Mouse (Mus musculus): Measurements from ENCODE around the gene Aacs. TPM values are rescaled to one million over a fixed set of nuclear protein-coding genes. Genes with fewer than 3 reads are reported as not detected.

Gene Aacs
- total RNA-seq, 1 experiment from 2014 or later = 9.0 TPM

GRCm38 (mm10) chr5:125520930-125521590, 45.4 kb downstream of the Aacs start:
- ATAC-seq (replicated peaks; ENCODE audit: insufficient number of reproducible peaks, low FRiP score, low TSS enrichment, poor library complexity, severe bottlenecking) = peak; percentile 44

GRCm38 (mm10) chr5:125523361-125523760, 47.7 kb downstream of the Aacs start:
- no peak for ATAC-seq (replicated peaks; ENCODE audit: insufficient number of reproducible peaks, low FRiP score, low TSS enrichment, poor library complexity, severe bottlenecking)

GRCm38 (mm10) chr5:125525516-125525915, 49.9 kb downstream of the Aacs start:
- ATAC-seq (replicated peaks; ENCODE audit: insufficient number of reproducible peaks, low FRiP score, low TSS enrichment, poor library complexity, severe bottlenecking) = no peak

GRCm38 (mm10) chr5:125526464-125526863, 50.9 kb downstream of the Aacs start:
- ATAC-seq (replicated peaks; ENCODE audit: insufficient number of reproducible peaks, low FRiP score, low TSS enrichment, poor library complexity, severe bottlenecking) = no peak

- no peak for ATAC-seq (replicated peaks; ENCODE audit: insufficient number of reproducible peaks, low FRiP score, low TSS enrichment, poor library complexity, severe bottlenecking)
Measured at GRCm38 (mm10) chr5:125529109-125529508, 53.5 kb downstream of the Aacs start.

- ATAC-seq (replicated peaks; ENCODE audit: insufficient number of reproducible peaks, low FRiP score, low TSS enrichment, poor library complexity, severe bottlenecking) = no peak
Measured at GRCm38 (mm10) chr5:125531634-125532033, 56.0 kb downstream of the Aacs start, which contains the start of gene Tmem132b. Gene Tmem132b, plus strand, starts transcription at chr5:125531774.

- no peak for ATAC-seq (replicated peaks; ENCODE audit: insufficient number of reproducible peaks, low FRiP score, low TSS enrichment, poor library complexity, severe bottlenecking)
Measured at GRCm38 (mm10) chr5:125532191-125532544, 56.6 kb downstream of the Aacs start.

- no peak for ATAC-seq (replicated peaks; ENCODE audit: insufficient number of reproducible peaks, low FRiP score, low TSS enrichment, poor library complexity, severe bottlenecking)
Measured at GRCm38 (mm10) chr5:125532545-125533224, 57.1 kb downstream of the Aacs start.

GRCm38 (mm10) chr5:125533225-125533900, 57.7 kb downstream of the Aacs start:
- no peak for ATAC-seq (replicated peaks; ENCODE audit: insufficient number of reproducible peaks, low FRiP score, low TSS enrichment, poor library complexity, severe bottlenecking)

- no peak for ATAC-seq (replicated peaks; ENCODE audit: insufficient number of reproducible peaks, low FRiP score, low TSS enrichment, poor library complexity, severe bottlenecking)
Measured at GRCm38 (mm10) chr5:125534168-125534610, 58.6 kb downstream of the Aacs start.

- ATAC-seq (replicated peaks; ENCODE audit: insufficient number of reproducible peaks, low FRiP score, low TSS enrichment, poor library complexity, severe bottlenecking) = no peak
Measured at GRCm38 (mm10) chr5:125534611-125535324, 59.2 kb downstream of the Aacs start.

- no peak for ATAC-seq (replicated peaks; ENCODE audit: insufficient number of reproducible peaks, low FRiP score, low TSS enrichment, poor library complexity, severe bottlenecking)
Measured at GRCm38 (mm10) chr5:125545090-125545489, 69.5 kb downstream of the Aacs start.

- ATAC-seq (replicated peaks; ENCODE audit: insufficient number of reproducible peaks, low FRiP score, low TSS enrichment, poor library complexity, severe bottlenecking) = no peak
Measured at GRCm38 (mm10) chr5:125546293-125546692, 70.7 kb downstream of the Aacs start.

- ATAC-seq (replicated peaks; ENCODE audit: insufficient number of reproducible peaks, low FRiP score, low TSS enrichment, poor library complexity, severe bottlenecking) = no peak
Measured at GRCm38 (mm10) chr5:125549750-125550489, 74.3 kb downstream of the Aacs start.

- ATAC-seq (replicated peaks; ENCODE audit: insufficient number of reproducible peaks, low FRiP score, low TSS enrichment, poor library complexity, severe bottlenecking) = no peak
Measured at GRCm38 (mm10) chr5:125555732-125556131, 80.1 kb downstream of the Aacs start.

- no peak for ATAC-seq (replicated peaks; ENCODE audit: insufficient number of reproducible peaks, low FRiP score, low TSS enrichment, poor library complexity, severe bottlenecking)
Measured at GRCm38 (mm10) chr5:125563492-125563891, 87.9 kb downstream of the Aacs start.

GRCm38 (mm10) chr5:125565725-125566124, 90.1 kb downstream of the Aacs start:
- ATAC-seq (replicated peaks; ENCODE audit: insufficient number of reproducible peaks, low FRiP score, low TSS enrichment, poor library complexity, severe bottlenecking) = no peak

All from monocyte, adult 5-6 weeks (primary cell).